Mouse (Mus musculus): ENCODE data around the gene Resp18. TPM values are rescaled to one million over a fixed set of nuclear protein-coding genes. Genes with fewer than 3 reads are reported as not detected.

Resp18 gene
- polyA plus RNA-seq, 1 experiment from 2014 or later = 69.5 TPM

GRCm38 (mm10) chr1:75229158-75229557 lies 49.1 kb downstream of the Resp18 start:
- Histone ChIP-seq H3K4me3 (no peak overlapping the region), H3K27ac (no peak overlapping the region), H3K27me3 (replicated peaks) (no peaks in the 10 kb centered on the region), H3K4me2 (replicated peaks) (no peak overlapping the region), H3K36me3 (no peaks in the 10 kb centered on the region), H3K9ac (no peak overlapping the region), H3K4me1 (no peaks in the 10 kb centered on the region), H3K9me3 (no peaks in the 10 kb centered on the region)
- ATAC-seq (ENCODE audit: low FRiP score, low read depth) = no peak
- 77% methylated on average over 4 of the region's 4 CpGs for WGBS

GRCm38 (mm10) chr1:75227653-75228052 lies 50.6 kb downstream of the Resp18 start:
- WGBS = 80% methylated on average over 1 of the region's 1 CpGs
- no peaks in the 10 kb centered on the region for H3K4me1 ChIP-seq
- H3K4me3 ChIP-seq = no peak overlapping the region
- H3K9ac ChIP-seq = no peak overlapping the region
- H3K9me3 ChIP-seq = no peaks in the 10 kb centered on the region
- 0 out of 2 replicates have a peak, but pooled peaks cover 11% of the 10 kb centered on the region for H3K27me3 ChIP-seq (replicated peaks)
- no peak overlapping the region for H3K27ac ChIP-seq
- no peak for ATAC-seq (ENCODE audit: low FRiP score, low read depth)
- no peaks in the 10 kb centered on the region for H3K36me3 ChIP-seq
- H3K4me2 ChIP-seq (replicated peaks) = no peak overlapping the region

GRCm38 (mm10) chr1:75226138-75226537 lies 52.1 kb downstream of the Resp18 start:
- WGBS = 74% methylated on average over 2 of the region's 2 CpGs
- H3K36me3 ChIP-seq = no peaks in the 10 kb centered on the region
- peaks cover 21% of the 10 kb centered on the region for H3K27me3 ChIP-seq (replicated peaks)
- no peak overlapping the region for H3K27ac ChIP-seq
- H3K4me3 ChIP-seq = no peak overlapping the region
- H3K9me3 ChIP-seq = no peaks in the 10 kb centered on the region
- H3K4me1 ChIP-seq = no peaks in the 10 kb centered on the region
- no peak overlapping the region for H3K9ac ChIP-seq
- no peak for ATAC-seq (ENCODE audit: low FRiP score, low read depth)
- H3K4me2 ChIP-seq (replicated peaks) = no peak overlapping the region

- Histone ChIP-seq H3K9me3 (no peaks in the 10 kb centered on the region), H3K4me3 (no peak overlapping the region), H3K4me2 (replicated peaks) (no peak overlapping the region), H3K36me3 (no peaks in the 10 kb centered on the region), H3K9ac (no peak overlapping the region), H3K27ac (no peak overlapping the region), H3K4me1 (no peaks in the 10 kb centered on the region), H3K27me3 (replicated peaks) (peaks cover 27% of the 10 kb centered on the region)
- WGBS = 74% methylated on average over 3 of the region's 3 CpGs
- ATAC-seq (ENCODE audit: low FRiP score, low read depth) = no peak
Observed at GRCm38 (mm10) chr1:75225473-75225872, 52.7 kb downstream of the Resp18 start.

- Histone ChIP-seq H3K27me3 (replicated peaks) (peaks cover 47% of the 10 kb centered on the region), H3K9ac (no peak overlapping the region), H3K4me3 (no peak overlapping the region), H3K4me2 (replicated peaks) (no peak overlapping the region), H3K27ac (no peak overlapping the region), H3K4me1 (peaks cover 11% of the 10 kb centered on the region), H3K9me3 (no peaks in the 10 kb centered on the region), H3K36me3 (no peaks in the 10 kb centered on the region)
- 71% methylated on average over 6 of the region's 6 CpGs for WGBS
- ATAC-seq (ENCODE audit: low FRiP score, low read depth) = no peak
Observed at GRCm38 (mm10) chr1:75223532-75223931, 54.7 kb downstream of the Resp18 start.

- H3K27ac ChIP-seq = no peak overlapping the region
- H3K27me3 ChIP-seq (replicated peaks) = peaks cover 53% of the 10 kb centered on the region
- no peaks in the 10 kb centered on the region for H3K36me3 ChIP-seq
- peaks cover 17% of the 10 kb centered on the region for H3K4me1 ChIP-seq
- H3K4me3 ChIP-seq = no peak overlapping the region
- ATAC-seq (ENCODE audit: low FRiP score, low read depth) = no peak
- 86% methylated on average over 6 of the region's 6 CpGs for WGBS
- H3K9ac ChIP-seq = no peak overlapping the region
- H3K9me3 ChIP-seq = no peaks in the 10 kb centered on the region
- no peak overlapping the region for H3K4me2 ChIP-seq (replicated peaks)
Observed at GRCm38 (mm10) chr1:75222926-75223325, 55.3 kb downstream of the Resp18 start.

Other genes starting within 250 kb of the Resp18 start
- 10.7 and 11.5 TPM in 2 replicates for gene Nhej1, start 153.2 kb downstream of the Resp18 start, polyA plus RNA-seq (2016; fragmentation: Nextera tagmentation; extraction: Ambion mirVana)
- gene Slc23a3, start 144.5 kb downstream of the Resp18 start, polyA plus RNA-seq (2016; fragmentation: Nextera tagmentation; extraction: Ambion mirVana) = not detected in 2 replicates
- 70.0 and 72.3 TPM in 2 replicates for gene Cnppd1, start 135.7 kb downstream of the Resp18 start, polyA plus RNA-seq (2016; fragmentation: Nextera tagmentation; extraction: Ambion mirVana)
- 94.5 and 96.0 TPM in 2 replicates for gene Retreg2, start 135.6 kb downstream of the Resp18 start, polyA plus RNA-seq (2016; fragmentation: Nextera tagmentation; extraction: Ambion mirVana)
- gene Zfand2b, start 109.8 kb downstream of the Resp18 start, polyA plus RNA-seq (2016; fragmentation: Nextera tagmentation; extraction: Ambion mirVana) = 37.8 and 38.5 TPM in 2 replicates
- 37.8 and 39.1 TPM in 2 replicates for gene Abcb6, start 98.0 kb downstream of the Resp18 start, polyA plus RNA-seq (2016; fragmentation: Nextera tagmentation; extraction: Ambion mirVana)
- gene Ankzf1, start 86.3 kb downstream of the Resp18 start, polyA plus RNA-seq (2016; fragmentation: Nextera tagmentation; extraction: Ambion mirVana) = 22.2 and 25.2 TPM in 2 replicates
- 41.0 and 41.5 TPM in 2 replicates for gene Atg9a, start 86.2 kb downstream of the Resp18 start, polyA plus RNA-seq (2016; fragmentation: Nextera tagmentation; extraction: Ambion mirVana)
- 17.0 and 18.2 TPM in 2 replicates for gene Glb1l, start 67.6 kb downstream of the Resp18 start, polyA plus RNA-seq (2016; fragmentation: Nextera tagmentation; extraction: Ambion mirVana)
- 136 and 143 TPM in 2 replicates for gene Stk16, start 67.6 kb downstream of the Resp18 start, polyA plus RNA-seq (2016; fragmentation: Nextera tagmentation; extraction: Ambion mirVana)
- gene Tuba4a, start 58.5 kb downstream of the Resp18 start, polyA plus RNA-seq (2016; fragmentation: Nextera tagmentation; extraction: Ambion mirVana) = 9.4 and 11.9 TPM in 2 replicates
- not detected in 2 replicates for gene A630095N17Rik, start 46.3 kb downstream of the Resp18 start, polyA plus RNA-seq (2016; fragmentation: Nextera tagmentation; extraction: Ambion mirVana)
- gene Dnajb2, start 42.0 kb downstream of the Resp18 start, polyA plus RNA-seq (2016; fragmentation: Nextera tagmentation; extraction: Ambion mirVana) = 49.6 and 54.9 TPM in 2 replicates
- 13.8 and 15.0 TPM in 2 replicates for gene Ptprn, start 13.9 kb downstream of the Resp18 start, polyA plus RNA-seq (2016; fragmentation: Nextera tagmentation; extraction: Ambion mirVana)
- 193 and 201 TPM in 2 replicates for gene Dnpep, start 39.6 kb upstream of the Resp18 start, polyA plus RNA-seq (2016; fragmentation: Nextera tagmentation; extraction: Ambion mirVana)
- gene Des, start 81.9 kb upstream of the Resp18 start, polyA plus RNA-seq (2016; fragmentation: Nextera tagmentation; extraction: Ambion mirVana) = 9.3 and 12.7 TPM in 2 replicates
- gene Speg, start 96.9 kb upstream of the Resp18 start, polyA plus RNA-seq (2016; fragmentation: Nextera tagmentation; extraction: Ambion mirVana) = 15.8 and 17.1 TPM in 2 replicates
- gene Gmppa, start 157.5 kb upstream of the Resp18 start, polyA plus RNA-seq (2016; fragmentation: Nextera tagmentation; extraction: Ambion mirVana) = 69.9 and 83.5 TPM in 2 replicates
- gene Asic4, start 172.0 kb upstream of the Resp18 start, polyA plus RNA-seq (2016; fragmentation: Nextera tagmentation; extraction: Ambion mirVana) = 22.1 and 24.3 TPM in 2 replicates
- 43.6 and 43.7 TPM in 2 replicates for gene Chpf, start 200.9 kb upstream of the Resp18 start, polyA plus RNA-seq (2016; fragmentation: Nextera tagmentation; extraction: Ambion mirVana)
- 28.9 and 30.4 TPM in 2 replicates for gene Tmem198, start 201.1 kb upstream of the Resp18 start, polyA plus RNA-seq (2016; fragmentation: Nextera tagmentation; extraction: Ambion mirVana)
- 49.0 and 50.6 TPM in 2 replicates for gene Obsl1, start 228.0 kb upstream of the Resp18 start, polyA plus RNA-seq (2016; fragmentation: Nextera tagmentation; extraction: Ambion mirVana)
- 7.3 and 10.0 TPM in 2 replicates for gene Inha, start 228.7 kb upstream of the Resp18 start, polyA plus RNA-seq (2016; fragmentation: Nextera tagmentation; extraction: Ambion mirVana)
- gene Stk11ip, start 243.1 kb upstream of the Resp18 start, polyA plus RNA-seq (2016; fragmentation: Nextera tagmentation; extraction: Ambion mirVana) = 24.8 and 27.1 TPM in 2 replicates

Measured in neural tube, embryonic 12.5 days (tissue).